Mouse (Mus musculus) MEL (cell line): Measurements from ENCODE around the gene Sec24a. TPM values are rescaled to one million over a fixed set of nuclear protein-coding genes. Genes with fewer than 3 reads are reported as not detected.

Source experiments
- DNase-seq: peaks from one replicate; pipeline ENCODE4 v3.0.0; 2011; ENCODE audit warnings: low read depth, low spot score
- H3K27ac ChIP-seq: 2 replicates; pipeline ENCODE4 v1.5.1; 2012; ENCODE audit warnings: low read depth, mild to moderate bottlenecking, control low read depth, low read length, moderate library complexity; ENCODE audit not compliant: control insufficient read depth
- H3K27me3 ChIP-seq, 2 experiments: fragments of 150-350 bp in 1 of 2; sonication (generic) in 1 of 2; 2 replicates each; pipeline ENCODE4 v1.6.1; 2012; ENCODE audit warnings: low read length in 2 of 2, mild to moderate bottlenecking in 2 of 2, improper control_type of control experiment in 1 of 2, moderate library complexity in 1 of 2; ENCODE audit not compliant: insufficient read depth in 2 of 2, control insufficient read depth in 1 of 2
- H3K36me3 ChIP-seq, 2 experiments: 2 replicates each; pipeline ENCODE4 v1.6.1; 2012 to 2014; ENCODE audit warnings: low read length in 2 of 2, improper control_type of control experiment in 1 of 2, inconsistent platforms in 1 of 2, mild to moderate bottlenecking in 1 of 2; ENCODE audit not compliant: insufficient read depth in 2 of 2, control insufficient read depth in 1 of 2
- H3K4me1 ChIP-seq, 2 experiments: fragments of 150-350 bp in 1 of 2; sonication (generic) in 1 of 2; 2 replicates each; pipeline ENCODE4 v1.6.1; 2012; ENCODE audit warnings: low read length in 2 of 2, improper control_type of control experiment in 1 of 2, mild to moderate bottlenecking in 1 of 2; ENCODE audit not compliant: insufficient read depth in 2 of 2, control insufficient read depth in 1 of 2
- H3K4me3 ChIP-seq, 2 experiments: fragments of 150-350 bp in 1 of 2; sonication (generic) in 1 of 2; 2 replicates each; pipeline ENCODE4 v1.5.1; 2012; ENCODE audit warnings: low read depth in 2 of 2, low read length in 2 of 2, mild to moderate bottlenecking in 2 of 2, moderate library complexity in 2 of 2, control low read depth in 1 of 2, improper control_type of control experiment in 1 of 2; ENCODE audit not compliant: control insufficient read depth in 1 of 2, insufficient read depth in 1 of 2
- H3K79me2 ChIP-seq: 2 replicates; pipeline ENCODE4 v1.6.1; 2012; ENCODE audit warnings: mild to moderate bottlenecking, low read length, moderate library complexity; ENCODE audit not compliant: control insufficient read depth, poor library complexity, insufficient read depth
- H3K9ac ChIP-seq: 2 replicates; pipeline ENCODE4 v1.6.1; 2012; ENCODE audit warnings: low read depth, mild to moderate bottlenecking, control low read depth, low read length, moderate library complexity; ENCODE audit not compliant: control insufficient read depth, poor library complexity, severe bottlenecking
- H3K9me3 ChIP-seq: fragments of 150-350 bp; sonication (generic); replicated peaks from 2 replicates; pipeline ENCODE4 v1.6.1; 2012; ENCODE audit warnings: mild to moderate bottlenecking, low read length, improper control_type of control experiment, moderate library complexity; ENCODE audit not compliant: insufficient read depth
- BHLHE40 ChIP-seq: IDR thresholded peaks from 2 replicates; pipeline ENCODE4 v1.6.1; 2012; ENCODE audit warnings: low read depth, mild to moderate bottlenecking, inconsistent platforms, low read length, improper control_type of control experiment, borderline replicate concordance
- CHD1 ChIP-seq: IDR thresholded peaks from 2 replicates; pipeline ENCODE4 v1.6.1; 2012; ENCODE audit warnings: low read depth, mild to moderate bottlenecking, inconsistent platforms, low read length, improper control_type of control experiment
- CHD2 ChIP-seq: IDR thresholded peaks from 2 replicates; pipeline ENCODE4 v1.6.1; 2011; ENCODE audit warnings: low read length, improper control_type of control experiment
- CTCF ChIP-seq, 3 experiments: IDR thresholded peaks in 2 of 3; conservative IDR thresholded peaks in 1 of 3; 2 replicates each; pipeline ENCODE4 v1.5.1; 2011 to 2012; ENCODE audit warnings: low read length in 3 of 3, low read depth in 2 of 3, mild to moderate bottlenecking in 2 of 3, improper control_type of control experiment in 1 of 3, inconsistent platforms in 1 of 3, mixed read lengths in 1 of 3, moderate library complexity in 1 of 3; ENCODE audit not compliant: control insufficient read depth in 1 of 3, insufficient read depth in 1 of 3, poor library complexity in 1 of 3, severe bottlenecking in 1 of 3
- E2F4 ChIP-seq: IDR thresholded peaks from 2 replicates; pipeline ENCODE4 v1.6.1; 2011; ENCODE audit warnings: low read depth, low read length, improper control_type of control experiment, borderline replicate concordance
- EP300 ChIP-seq, 2 experiments: IDR thresholded peaks; 2 replicates each; pipeline ENCODE4 v1.6.1; 2011; ENCODE audit warnings: improper control_type of control experiment in 2 of 2, low read length in 2 of 2, low read depth in 1 of 2, mild to moderate bottlenecking in 1 of 2
- ETS1 ChIP-seq: IDR thresholded peaks from 2 replicates; pipeline ENCODE4 v1.6.1; 2012; ENCODE audit warnings: low read depth, mild to moderate bottlenecking, inconsistent platforms, low read length, improper control_type of control experiment, moderate library complexity
- GABPA ChIP-seq: IDR thresholded peaks from 2 replicates; pipeline ENCODE4 v1.6.1; 2012; ENCODE audit warnings: low read depth, mild to moderate bottlenecking, inconsistent platforms, low read length, improper control_type of control experiment, moderate library complexity
- GATA1 ChIP-seq: IDR thresholded peaks from 2 replicates; pipeline ENCODE4 v1.6.1; 2011; ENCODE audit warnings: low read depth, low read length, improper control_type of control experiment
- HCFC1 ChIP-seq: IDR thresholded peaks from 2 replicates; pipeline ENCODE4 v1.6.1; 2012; ENCODE audit warnings: low read depth, mild to moderate bottlenecking, inconsistent platforms, low read length, improper control_type of control experiment, moderate library complexity
- JUND ChIP-seq: IDR thresholded peaks from 2 replicates; pipeline ENCODE4 v1.6.1; 2011; ENCODE audit warnings: low read depth, mild to moderate bottlenecking, improper control_type of control experiment, low read length
- KAT2A ChIP-seq: conservative IDR thresholded peaks from 2 replicates; pipeline ENCODE4 v1.6.1; 2012; ENCODE audit warnings: low read depth, low read length, improper control_type of control experiment, inconsistent platforms
- MAFK ChIP-seq: IDR thresholded peaks from 2 replicates; pipeline ENCODE4 v1.6.1; 2011; ENCODE audit warnings: low read depth, mild to moderate bottlenecking, low read length, improper control_type of control experiment, borderline replicate concordance
- MAX ChIP-seq: IDR thresholded peaks from 2 replicates; pipeline ENCODE4 v1.6.1; 2011; ENCODE audit warnings: low read length, improper control_type of control experiment
- MAZ ChIP-seq: IDR thresholded peaks from 2 replicates; pipeline ENCODE4 v1.6.1; 2012; ENCODE audit warnings: low read depth, mild to moderate bottlenecking, inconsistent platforms, low read length, improper control_type of control experiment
- MEF2A ChIP-seq: IDR thresholded peaks from 2 replicates; pipeline ENCODE4 v1.6.1; 2014; ENCODE audit warnings: low read depth, mild to moderate bottlenecking, inconsistent platforms, low read length, improper control_type of control experiment; ENCODE audit not compliant: poor library complexity, insufficient replicate concordance, severe bottlenecking; ENCODE audit errors: extremely low read depth
- MXI1 ChIP-seq: IDR thresholded peaks from 2 replicates; pipeline ENCODE4 v1.6.1; 2011; ENCODE audit warnings: mild to moderate bottlenecking, low read depth, low read length, improper control_type of control experiment
- MYB ChIP-seq: IDR thresholded peaks from 2 replicates; pipeline ENCODE4 v1.6.1; 2011; ENCODE audit warnings: mild to moderate bottlenecking, low read depth, low read length, improper control_type of control experiment
- MYC ChIP-seq: IDR thresholded peaks from 2 replicates; pipeline ENCODE4 v1.6.1; 2011; ENCODE audit warnings: low read depth, mild to moderate bottlenecking, low read length, improper control_type of control experiment, moderate library complexity
- NELFE ChIP-seq: IDR thresholded peaks from 2 replicates; pipeline ENCODE4 v1.6.1; 2011; ENCODE audit warnings: low read depth, low read length, improper control_type of control experiment
- NRF1 ChIP-seq: IDR thresholded peaks from 2 replicates; pipeline ENCODE4 v1.6.1; 2014; ENCODE audit warnings: low read depth, mild to moderate bottlenecking, inconsistent platforms, low read length, improper control_type of control experiment, moderate library complexity; ENCODE audit not compliant: poor library complexity, insufficient read depth, severe bottlenecking
- POLR2A ChIP-seq, 2 experiments: IDR thresholded peaks; 2 replicates each; pipeline ENCODE4 v1.6.1; 2011 to 2012; ENCODE audit warnings: low read length in 2 of 2, mild to moderate bottlenecking in 2 of 2, control low read depth in 1 of 2, improper control_type of control experiment in 1 of 2, low read depth in 1 of 2, moderate library complexity in 1 of 2; ENCODE audit not compliant: control insufficient read depth in 1 of 2, insufficient read depth in 1 of 2, poor library complexity in 1 of 2
- POLR2AphosphoS5 ChIP-seq: IDR thresholded peaks from 2 replicates; pipeline ENCODE4 v1.6.1; 2012; ENCODE audit warnings: low read depth, borderline replicate concordance, mild to moderate bottlenecking, inconsistent platforms, low read length, moderate library complexity, mixed read lengths
- RAD21 ChIP-seq: IDR thresholded peaks from 2 replicates; pipeline ENCODE4 v1.6.1; 2011; ENCODE audit warnings: mild to moderate bottlenecking, low read depth, low read length, improper control_type of control experiment
- RCOR1 ChIP-seq: IDR thresholded peaks from 2 replicates; pipeline ENCODE4 v1.6.1; 2012; ENCODE audit warnings: low read depth, mild to moderate bottlenecking, inconsistent platforms, low read length, improper control_type of control experiment
- SIN3A ChIP-seq: IDR thresholded peaks from 2 replicates; pipeline ENCODE4 v1.6.1; 2012; ENCODE audit warnings: low read length, improper control_type of control experiment, inconsistent platforms
- SMC3 ChIP-seq: IDR thresholded peaks from 2 replicates; pipeline ENCODE4 v1.6.1; 2011; ENCODE audit warnings: low read depth, low read length, improper control_type of control experiment
- TAL1 ChIP-seq: IDR thresholded peaks from 2 replicates; pipeline ENCODE4 v1.6.1; 2012; ENCODE audit warnings: mild to moderate bottlenecking, inconsistent platforms, low read length, moderate library complexity, mixed read lengths
- TBP ChIP-seq: IDR thresholded peaks from 2 replicates; pipeline ENCODE4 v1.8.0; 2011; ENCODE audit warnings: low read depth, low read length, improper control_type of control experiment
- TCF12 ChIP-seq: IDR thresholded peaks from 2 replicates; pipeline ENCODE4 v1.6.1; 2014; ENCODE audit warnings: low read depth, mild to moderate bottlenecking, inconsistent platforms, low read length, improper control_type of control experiment, moderate library complexity
- UBTF ChIP-seq: IDR thresholded peaks from 2 replicates; pipeline ENCODE4 v1.6.1; 2012; ENCODE audit warnings: low read depth, mild to moderate bottlenecking, inconsistent platforms, low read length, improper control_type of control experiment, moderate library complexity, borderline replicate concordance; ENCODE audit not compliant: insufficient read depth
- USF1 ChIP-seq: IDR thresholded peaks from 2 replicates; pipeline ENCODE4 v1.6.1; 2014; ENCODE audit warnings: low read depth, mild to moderate bottlenecking, inconsistent platforms, low read length, improper control_type of control experiment, moderate library complexity
- USF2 ChIP-seq, 2 experiments: IDR thresholded peaks; 2 replicates each; pipeline ENCODE4 v1.6.1; 2011 to 2012; ENCODE audit warnings: improper control_type of control experiment in 2 of 2, low read length in 2 of 2, borderline replicate concordance in 1 of 2, inconsistent platforms in 1 of 2, low read depth in 1 of 2, mild to moderate bottlenecking in 1 of 2; ENCODE audit not compliant: insufficient read depth in 1 of 2
- ZC3H11A ChIP-seq: IDR thresholded peaks from 2 replicates; pipeline ENCODE4 v1.6.1; 2012; ENCODE audit warnings: low read depth, mild to moderate bottlenecking, inconsistent platforms, low read length, improper control_type of control experiment
- ZKSCAN1 ChIP-seq: IDR thresholded peaks from 2 replicates; pipeline ENCODE4 v1.6.1; 2012; ENCODE audit warnings: low read depth, mild to moderate bottlenecking, inconsistent platforms, low read length, improper control_type of control experiment, moderate library complexity
- ZMIZ1 ChIP-seq: IDR thresholded peaks from 2 replicates; pipeline ENCODE4 v1.6.1; 2012; ENCODE audit warnings: low read depth, mild to moderate bottlenecking, inconsistent platforms, low read length, improper control_type of control experiment, moderate library complexity
- ZNF384 ChIP-seq: IDR thresholded peaks from 2 replicates; pipeline ENCODE4 v1.6.1; 2012; ENCODE audit warnings: low read depth, mild to moderate bottlenecking, inconsistent platforms, low read length, improper control_type of control experiment
- polyA plus RNA-seq, 2 experiments: library from polyadenylated mRNA; stranded (reverse) in 1 of 2; unstranded in 1 of 2; fragments of >175 nt in 1 of 2; fragments of >200 nt in 1 of 2; gene quantifications; 2 replicates each; pipeline versions ENCODE4 v1.2.1 to v1.2.4; 2012; ENCODE audit warnings: low replicate concordance in 2 of 2, low read depth in 1 of 2; ENCODE audit not compliant: insufficient read length in 2 of 2, insufficient read depth in 1 of 2, missing spikeins in 1 of 2
- total RNA-seq: library from RNA; depleted of rRNA; stranded (reverse); fragments of 300-350 nt; gene quantifications from 2 replicates; pipeline ENCODE4 v1.2.3, GENCODE M21; 2012

Sec24a gene
- total and polyA plus RNA-seq, 3 experiments = 5.3 to 38.2 (median 14.1) TPM

- Histone ChIP-seq H3K4me1 (peaks cover 20% of the 10 kb centered on the region in 2 experiments), H3K36me3 (peaks cover 0 to 28% of the 10 kb centered on the region in 2 experiments; a peak in 3 of 4 replicates), H3K4me3 (peak overlapping the region; percentile 87 to 91), H3K9ac (peak overlapping the region; percentile 92), H3K79me2 (peaks cover 28% of the 10 kb centered on the region), H3K27me3 (no peaks in the 10 kb centered on the region), H3K27ac (peak overlapping the region; percentile 75), H3K9me3 (no peaks in the 10 kb centered on the region)
- peak; percentile 95 for DNase-seq
- TF ChIP-seq ZNF384 = no peak
- peak; percentile 75; the same call in 1 of the 2 replicates for TF ChIP-seq TBP
- no peak for TF ChIP-seq GATA1
- peak; percentile 96 for TF ChIP-seq UBTF
- TF ChIP-seq RCOR1 = no peak
- no peak for TF ChIP-seq SMC3
- no peak for TF ChIP-seq E2F4
- no peak for TF ChIP-seq MAFK
- TF ChIP-seq USF2 (IDR thresholded peaks at IDR 0.05; ENCODE audit: borderline replicate concordance in 1 of 2, insufficient read depth in 1 of 2, low read depth in 1 of 2, low read length in 2 of 2) = peak in 1 of 2 experiments; percentile 44; a peak in 1 of 4 replicates
- TF ChIP-seq EP300 (IDR thresholded peaks at IDR 0.05; ENCODE audit: low read depth in 1 of 2, low read length in 2 of 2) = peak in 1 of 2 experiments; percentile 36; a peak in 2 of 4 replicates
- peak; percentile 80 for TF ChIP-seq TCF12
- no peak; the same call in 1 of the 2 replicates for TF ChIP-seq MEF2A
- peak; percentile 92 for TF ChIP-seq USF1
- peak; percentile 99 for TF ChIP-seq NELFE
- TF ChIP-seq MAZ = no peak; the same call in 1 of the 2 replicates
- TF ChIP-seq BHLHE40 = peak; percentile 82; the same call in 1 of the 2 replicates
- peak; percentile 48; the same call in 1 of the 2 replicates for TF ChIP-seq GABPA
- peak; percentile 95 for TF ChIP-seq SIN3A
- peak; percentile 90 for TF ChIP-seq ZMIZ1
- no peak for TF ChIP-seq JUND
- no peak for TF ChIP-seq CHD2
- peak; percentile 94 for TF ChIP-seq MAX
- peak; percentile 57; the same call in 1 of the 2 replicates for TF ChIP-seq MYC
- peak; percentile 56 for TF ChIP-seq ETS1
- peak; percentile 97 for TF ChIP-seq MXI1
- TF ChIP-seq ZKSCAN1 = no peak
- TF ChIP-seq CTCF (IDR thresholded peaks at IDR 0.05 in 2 of 3, conservative IDR thresholded peaks at IDR 0.05 in 1 of 3; ENCODE audit: control insufficient read depth in 1 of 3, insufficient read depth in 1 of 3, low read depth in 2 of 3, low read length in 3 of 3, poor library complexity in 1 of 3, severe bottlenecking in 1 of 3) = no peak
- no peak for TF ChIP-seq CHD1
- TF ChIP-seq POLR2A (IDR thresholded peaks at IDR 0.05; ENCODE audit: control insufficient read depth in 1 of 2, insufficient read depth in 1 of 2, low read depth in 1 of 2, low read length in 2 of 2, poor library complexity in 1 of 2) = peak; percentile 95 to 98
- TF ChIP-seq ZC3H11A = peak; percentile 6; the same call in 1 of the 2 replicates
- no peak for TF ChIP-seq TAL1
- peak; percentile 88 for TF ChIP-seq HCFC1
- TF ChIP-seq MYB = 0 out of 2 replicates have a peak, but pooled peaks have one; percentile 21
- TF ChIP-seq POLR2AphosphoS5 = no peak
- peak; percentile 61 for TF ChIP-seq KAT2A
- TF ChIP-seq NRF1 = peak; percentile 78
- TF ChIP-seq RAD21 = no peak
Observed at GRCm38 (mm10) chr11:51756352-51756771, 7.1 kb downstream of the Sec24a start.
